Mouse (Mus musculus) A20 (cell line): ENCODE data around the gene Rrp7a.
A peak's percentile ranks its signal among the peaks of the same experiment; 100 is the strongest.

Experiments used
- DNase-seq: peaks from one replicate; pipeline ENCODE4 v3.0.0-alpha.2; 2011; ENCODE audit warnings: low read depth, low spot score

Gene Rrp7a

DNA sequence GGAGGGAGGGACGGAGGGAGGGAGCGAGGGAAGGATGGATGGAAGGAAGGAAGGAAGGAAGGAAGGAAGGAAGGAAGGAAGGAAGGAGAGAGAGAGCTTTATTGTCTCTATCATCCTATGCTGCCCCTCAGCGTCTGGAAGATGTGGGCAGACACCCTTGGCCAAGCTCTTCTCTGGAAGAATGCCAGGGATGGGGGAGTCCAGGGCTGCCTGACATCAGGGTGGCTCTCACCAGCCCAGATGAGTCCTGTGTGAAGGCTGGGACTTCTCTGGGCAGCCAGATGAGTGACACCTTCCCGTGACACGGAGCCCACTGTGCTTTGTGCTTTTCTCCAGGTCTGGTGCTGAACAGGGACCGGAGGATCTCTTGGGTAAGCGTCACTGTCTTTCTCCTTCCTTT, 10.7 kb downstream of the Rrp7a start:
- DNase-seq: no peak

DNA sequence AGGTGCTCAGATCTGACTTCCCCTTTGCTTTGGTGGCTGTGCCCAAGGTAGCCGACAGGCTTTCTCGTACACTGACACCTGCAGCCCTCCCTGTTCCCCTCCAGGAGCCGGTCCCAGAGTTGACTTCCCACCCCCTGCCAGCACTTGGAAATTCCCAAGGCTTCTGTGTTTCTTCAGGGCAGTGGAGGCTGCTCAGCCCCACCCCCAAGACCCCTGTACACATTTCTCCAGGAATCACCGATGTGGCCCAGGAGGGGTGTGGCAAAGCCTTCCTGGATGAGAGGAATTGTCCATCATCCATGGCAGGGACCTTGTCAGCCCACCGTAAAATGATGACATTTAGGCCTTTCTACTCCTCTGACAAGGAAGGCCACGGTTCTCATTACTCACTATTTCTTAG, 11.3 kb downstream of the Rrp7a start:
- no peak for DNase-seq

DNA sequence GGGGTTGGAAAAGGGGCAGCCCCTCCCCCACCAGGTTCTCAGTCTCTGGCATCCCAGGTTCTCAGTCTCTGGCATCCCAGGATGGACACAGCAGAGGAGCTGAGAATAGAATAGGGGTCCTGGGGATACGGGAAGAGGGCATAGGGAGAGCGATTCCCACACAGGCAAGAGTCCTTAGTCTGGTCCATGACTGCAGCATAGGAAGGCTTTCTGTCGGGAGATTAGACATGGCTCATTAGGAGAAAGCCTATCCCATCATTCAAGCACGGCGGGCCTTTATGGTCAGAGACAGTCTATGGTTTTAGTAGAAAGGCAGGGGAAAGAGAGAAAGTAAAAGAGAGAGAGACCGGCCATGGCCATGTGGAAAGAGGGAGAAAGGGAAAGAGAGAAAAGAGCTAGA, 14.8 kb downstream of the Rrp7a start:
- DNase-seq: no peak

DNA sequence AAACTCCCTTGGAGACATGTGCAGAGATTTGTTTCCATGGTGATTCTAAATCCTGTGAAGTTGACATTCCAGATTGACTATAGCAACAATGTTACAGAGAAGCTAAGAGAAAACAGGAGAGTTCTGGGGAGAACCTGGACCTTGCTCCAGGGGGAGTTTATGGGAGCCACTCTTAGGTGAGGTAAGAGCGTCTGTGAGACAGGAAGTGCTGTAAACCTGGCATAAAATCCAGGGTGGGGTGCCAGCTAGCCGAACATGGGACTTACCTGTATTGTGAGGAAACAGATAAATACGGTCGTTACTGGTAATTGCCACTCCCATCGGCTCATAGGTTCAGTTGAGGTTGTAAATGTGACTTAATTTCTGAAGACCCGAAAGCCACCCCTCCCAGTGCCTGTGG, 16.2 kb downstream of the Rrp7a start:
- no peak for DNase-seq

DNA sequence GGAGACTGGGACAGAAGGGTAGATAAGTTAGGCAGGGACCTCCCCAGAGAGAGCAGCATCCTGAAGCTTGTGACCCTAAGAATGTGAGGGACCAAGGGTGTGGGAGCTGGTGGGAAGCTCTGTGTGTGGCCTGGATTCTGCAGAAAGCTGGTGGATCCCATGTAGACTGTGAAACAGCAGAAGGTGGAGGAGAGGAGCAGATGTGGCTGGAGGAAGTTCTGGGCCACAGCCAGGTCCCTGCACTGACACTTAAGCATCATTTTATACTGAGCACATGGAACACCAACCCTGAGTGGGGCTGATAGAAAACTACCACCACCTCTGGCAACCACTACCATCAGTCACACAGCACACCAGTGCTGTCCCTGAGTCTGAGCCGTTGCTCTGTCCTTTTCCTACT, 19.5 kb downstream of the Rrp7a start:
- DNase-seq: no peak

DNA sequence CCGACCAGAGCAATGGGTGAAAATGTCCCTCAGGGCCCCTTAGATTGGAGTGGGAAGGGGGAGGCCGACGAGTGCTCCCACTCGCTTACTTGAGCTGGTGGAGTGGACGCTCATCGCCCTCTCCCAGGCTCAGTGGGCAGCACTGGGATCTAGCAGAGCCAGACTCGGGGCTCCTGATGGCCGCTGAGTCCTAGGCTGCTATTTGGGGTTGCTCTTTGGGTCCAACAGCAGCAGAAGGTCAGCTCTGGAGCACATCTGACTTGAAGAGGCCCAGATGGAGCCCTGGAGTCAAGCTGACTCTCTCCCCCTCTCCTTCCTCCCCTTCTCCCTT, 22.3 kb downstream of the Rrp7a start:
- DNase-seq: no peak

DNA sequence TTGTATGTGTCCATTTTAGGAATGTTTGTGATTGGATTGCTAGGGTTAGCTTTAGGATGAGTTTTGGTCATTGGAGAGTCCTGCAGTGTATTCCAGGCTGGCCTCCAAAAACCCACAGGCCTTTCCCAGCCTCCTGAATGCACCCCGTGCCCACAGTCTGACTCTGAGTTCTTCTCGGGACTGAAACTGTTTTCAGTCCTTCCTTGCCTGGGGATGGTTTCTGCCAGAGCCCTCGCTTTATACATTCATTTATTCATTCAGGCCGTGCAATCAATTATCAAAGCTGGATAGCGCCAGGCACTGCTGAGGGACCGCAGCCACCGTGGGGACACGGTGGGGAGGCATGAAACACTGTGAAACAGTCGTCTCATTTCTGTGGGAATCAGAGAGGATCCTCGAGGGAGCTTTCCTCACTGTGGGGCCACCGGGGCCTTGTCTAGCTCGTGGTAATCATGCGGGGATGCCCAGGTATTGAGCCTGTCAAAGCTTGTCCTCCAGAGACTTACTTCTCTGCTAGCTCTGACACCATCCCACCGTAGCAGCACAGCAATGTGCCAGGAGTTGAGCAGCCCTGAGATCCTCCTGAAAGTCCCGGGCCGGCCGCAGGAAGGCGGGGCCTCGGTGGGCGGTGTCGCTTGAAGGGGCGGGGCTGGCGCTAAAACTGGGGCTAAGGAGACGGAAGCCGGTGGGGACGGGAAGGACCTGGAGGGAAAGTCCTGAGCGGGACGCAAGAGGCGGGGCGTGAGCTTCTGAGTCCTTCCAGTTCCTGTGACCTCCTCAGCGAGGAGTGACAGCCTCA, 22.9 kb downstream of the Rrp7a start:
- peak; percentile 95 for DNase-seq

DNA sequence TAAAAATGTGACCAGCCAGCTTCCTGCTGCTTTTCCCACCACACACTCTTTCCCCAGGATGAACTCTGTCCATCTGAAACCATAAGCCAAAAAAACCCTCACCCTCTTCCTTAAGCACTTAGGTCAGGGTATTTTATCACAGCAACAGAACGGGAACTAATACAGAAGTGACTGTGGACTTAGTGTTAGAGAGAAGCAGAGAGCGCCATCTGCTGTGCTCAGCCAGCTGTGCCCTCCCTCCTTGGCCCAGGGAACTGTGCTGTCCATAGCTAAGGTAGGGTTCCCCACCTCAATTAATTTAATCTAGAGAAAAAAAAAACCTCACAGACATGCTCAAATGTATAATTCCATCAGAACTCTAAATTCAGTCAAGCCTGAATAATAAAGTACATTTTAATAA, 26.7 kb downstream of the Rrp7a start:
- DNase-seq: peak; percentile 65

DNA sequence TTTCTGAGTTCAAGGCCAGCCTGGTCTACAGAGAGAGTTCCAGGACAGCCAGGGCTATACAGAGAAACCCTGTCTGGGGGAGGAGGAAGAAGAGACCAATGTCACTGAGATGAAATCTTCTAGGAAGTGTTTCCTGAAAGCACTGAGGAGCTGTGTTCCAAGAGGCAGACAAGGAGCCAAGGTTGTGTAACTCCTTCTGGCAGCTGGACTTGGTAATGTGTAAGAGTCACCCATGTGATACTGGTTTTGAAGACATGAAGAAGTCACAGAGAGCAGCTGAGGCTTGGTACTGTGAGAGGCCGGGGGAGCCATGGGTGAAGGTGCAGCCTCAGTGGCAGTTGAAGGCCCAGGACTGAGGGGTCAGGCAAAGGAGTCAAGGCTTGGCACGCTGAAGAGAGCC, 28.9 kb downstream of the Rrp7a start:
- no peak for DNase-seq

DNA sequence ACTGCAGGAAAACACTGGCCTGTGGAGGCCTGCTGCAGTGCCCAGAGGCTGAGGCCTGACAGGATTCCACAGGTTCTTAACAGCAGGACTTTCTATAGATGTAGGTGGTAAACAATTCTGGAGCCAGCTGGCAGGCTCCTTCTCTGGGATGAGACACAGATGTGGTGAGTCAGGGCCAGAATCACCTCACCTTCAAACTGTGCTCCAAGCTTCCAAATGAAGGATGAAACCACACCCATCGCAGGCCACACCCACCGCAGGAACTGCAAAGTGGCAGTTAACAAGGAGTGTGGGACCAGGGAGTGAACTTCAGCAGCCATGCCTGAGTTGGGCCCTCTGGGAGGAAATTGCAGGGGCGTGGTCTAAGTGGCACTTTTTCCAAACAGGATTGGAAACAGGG, 31.7 kb downstream of the Rrp7a start:
- no peak for DNase-seq

DNA sequence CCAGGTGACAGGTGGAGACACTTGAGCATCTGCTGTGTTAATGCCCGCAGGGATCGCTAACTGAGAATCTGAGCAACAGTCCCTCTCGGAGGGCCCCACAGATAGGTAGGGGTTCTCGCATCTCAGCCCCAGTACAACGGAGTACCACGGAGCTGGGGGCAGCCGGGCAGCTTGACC, 33.3 kb downstream of the Rrp7a start, which contains the start of gene Serhl:
Gene Serhl (plus strand): TSS at position 78 of the 177 bp plus-strand sequence.
- DNase-seq: no peak

DNA sequence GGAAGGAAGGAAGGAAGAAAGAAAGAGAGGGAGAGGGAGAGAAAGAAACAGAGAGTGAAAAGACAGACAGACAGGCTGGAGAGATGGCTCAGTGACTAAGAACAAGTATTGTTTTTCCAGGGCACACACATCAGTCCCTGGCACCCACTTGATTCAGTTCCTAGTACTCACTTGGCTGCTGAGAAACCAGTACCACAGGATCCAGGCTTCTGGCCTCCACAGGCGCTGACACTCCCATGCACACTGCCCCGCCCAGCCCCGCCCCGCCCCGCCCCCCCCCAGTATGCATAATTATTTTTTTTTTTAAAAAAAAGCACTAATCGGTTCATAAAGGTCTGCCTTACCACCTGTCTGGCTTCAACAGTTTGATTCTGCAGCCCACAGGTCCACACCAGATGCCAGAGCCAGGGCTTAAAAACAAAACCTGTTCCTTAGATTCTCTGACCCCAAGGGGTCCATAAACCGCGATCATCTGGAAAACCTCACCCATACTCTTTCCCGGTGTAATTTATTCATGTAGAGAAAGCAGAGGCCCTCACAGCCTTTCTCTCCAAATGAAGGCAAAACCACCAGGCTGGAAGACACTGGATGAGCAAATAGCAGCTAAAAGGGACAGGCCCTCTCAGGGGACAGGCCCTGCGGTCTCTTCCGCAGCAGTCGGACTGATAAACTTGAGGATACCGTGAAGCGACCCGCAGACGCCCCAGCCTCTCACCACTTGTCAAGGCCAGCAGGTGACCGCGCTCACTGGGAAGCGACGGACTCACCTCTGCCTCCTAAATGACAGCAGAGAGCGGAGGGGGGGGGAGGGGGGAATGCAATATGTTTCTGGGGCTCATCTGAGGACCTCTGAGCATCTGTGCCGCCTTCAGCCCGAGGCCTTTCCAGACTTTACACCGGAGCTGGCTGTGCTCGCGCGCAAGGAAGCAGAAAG, 33.8 kb downstream of the Rrp7a start:
- no peak for DNase-seq

DNA sequence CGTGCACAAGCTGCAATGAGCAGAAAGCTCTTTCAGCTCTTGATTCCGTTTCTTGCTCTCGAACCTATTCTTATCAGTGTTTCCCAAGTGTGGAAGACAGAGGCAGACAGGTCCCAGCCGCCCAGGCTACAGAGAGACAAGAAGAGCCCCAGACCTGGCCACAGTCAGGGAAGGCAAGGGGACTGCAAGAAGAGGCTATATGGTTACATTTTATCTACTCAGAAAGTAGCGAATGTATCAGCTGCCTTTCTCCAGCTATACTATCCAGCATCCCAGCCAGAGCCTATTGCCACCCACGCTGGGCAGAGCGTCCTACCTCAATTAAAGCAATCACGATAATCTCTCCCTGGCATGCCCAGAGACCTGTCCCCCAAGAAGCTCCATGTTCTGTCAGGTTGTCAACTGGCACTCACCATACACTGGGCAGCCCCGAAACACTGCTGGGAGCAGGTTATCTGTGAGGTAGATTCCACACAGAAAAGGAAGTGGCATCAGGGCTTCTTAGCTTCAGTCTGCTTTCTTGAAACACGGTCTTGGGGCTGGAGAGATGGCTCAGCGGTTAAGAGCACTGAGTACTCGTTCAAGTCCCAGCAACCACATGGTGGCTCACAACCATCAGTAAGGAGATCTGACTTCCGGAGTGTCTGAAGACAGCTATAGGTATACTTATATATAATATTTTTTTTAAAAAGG, 35.8 kb downstream of the Rrp7a start:
- no peak for DNase-seq

DNA sequence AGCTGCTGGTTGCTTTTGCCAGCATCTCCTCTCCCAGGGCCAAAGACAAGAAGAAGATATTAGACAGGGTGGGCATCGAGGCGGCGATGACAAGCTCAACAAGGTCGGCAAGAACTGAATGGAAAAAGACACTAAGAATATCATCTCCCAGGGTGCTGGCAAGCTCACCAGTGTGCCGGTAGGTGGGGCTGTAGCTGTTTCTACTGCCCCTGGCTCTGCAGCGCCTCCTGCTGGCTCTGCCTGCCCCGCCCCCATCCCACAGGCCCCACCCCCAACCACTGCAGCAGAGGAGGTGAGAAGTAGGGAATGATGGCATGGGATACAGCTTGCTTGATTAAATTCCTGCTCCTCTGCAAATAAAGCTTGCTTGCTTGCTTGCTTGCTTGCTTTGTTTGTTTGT, 36.7 kb downstream of the Rrp7a start:
- DNase-seq: peak; percentile 76

DNA sequence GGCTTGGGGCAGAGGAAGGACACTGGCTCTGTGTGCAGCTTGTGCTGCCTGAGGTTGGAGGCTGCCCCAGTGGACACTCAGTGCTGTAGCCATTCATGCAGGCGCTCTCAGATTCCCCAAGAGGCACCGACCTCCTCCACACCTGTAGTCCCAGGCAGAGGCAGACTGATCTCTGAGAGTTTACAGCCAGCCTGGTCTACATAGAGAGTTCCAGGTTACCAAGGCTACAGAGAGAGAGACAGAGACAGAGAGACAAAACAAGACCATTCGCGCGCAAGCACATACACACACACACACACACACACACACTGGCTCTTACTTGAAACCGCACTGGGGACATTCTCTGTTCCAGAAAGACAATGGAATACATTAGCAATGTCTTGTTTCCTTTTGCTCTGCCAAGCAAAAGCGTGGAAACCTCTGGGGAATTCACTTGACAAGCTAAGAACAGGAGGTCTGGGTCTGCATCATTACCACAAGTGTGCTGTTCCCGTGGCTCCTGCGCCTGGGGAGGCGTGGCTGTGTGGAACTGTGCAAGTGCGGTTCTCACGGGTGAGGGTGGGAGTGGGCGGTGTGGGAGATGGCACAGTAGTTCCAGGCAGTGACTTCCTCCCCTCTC, 38.5 kb downstream of the Rrp7a start:
- no peak for DNase-seq

DNA sequence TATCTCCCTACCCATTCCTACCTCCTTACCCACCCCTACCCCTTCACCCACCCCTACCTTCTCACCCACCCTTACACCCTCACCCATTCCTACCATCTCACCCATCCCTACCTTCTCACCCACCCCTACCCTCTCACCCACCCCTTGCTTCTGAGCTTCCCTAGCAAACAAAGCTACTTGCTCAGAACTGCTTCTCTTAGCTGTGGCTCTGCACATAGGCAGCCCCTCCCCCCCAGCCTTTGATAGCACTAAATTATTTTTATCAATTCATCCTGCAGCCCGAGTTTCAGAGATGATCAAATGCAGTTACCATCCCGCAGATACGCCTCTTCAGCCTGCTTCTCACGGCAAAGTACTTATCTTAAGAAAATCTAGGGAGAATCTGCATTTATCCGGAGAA, 39.1 kb downstream of the Rrp7a start:
- DNase-seq: no peak

DNA sequence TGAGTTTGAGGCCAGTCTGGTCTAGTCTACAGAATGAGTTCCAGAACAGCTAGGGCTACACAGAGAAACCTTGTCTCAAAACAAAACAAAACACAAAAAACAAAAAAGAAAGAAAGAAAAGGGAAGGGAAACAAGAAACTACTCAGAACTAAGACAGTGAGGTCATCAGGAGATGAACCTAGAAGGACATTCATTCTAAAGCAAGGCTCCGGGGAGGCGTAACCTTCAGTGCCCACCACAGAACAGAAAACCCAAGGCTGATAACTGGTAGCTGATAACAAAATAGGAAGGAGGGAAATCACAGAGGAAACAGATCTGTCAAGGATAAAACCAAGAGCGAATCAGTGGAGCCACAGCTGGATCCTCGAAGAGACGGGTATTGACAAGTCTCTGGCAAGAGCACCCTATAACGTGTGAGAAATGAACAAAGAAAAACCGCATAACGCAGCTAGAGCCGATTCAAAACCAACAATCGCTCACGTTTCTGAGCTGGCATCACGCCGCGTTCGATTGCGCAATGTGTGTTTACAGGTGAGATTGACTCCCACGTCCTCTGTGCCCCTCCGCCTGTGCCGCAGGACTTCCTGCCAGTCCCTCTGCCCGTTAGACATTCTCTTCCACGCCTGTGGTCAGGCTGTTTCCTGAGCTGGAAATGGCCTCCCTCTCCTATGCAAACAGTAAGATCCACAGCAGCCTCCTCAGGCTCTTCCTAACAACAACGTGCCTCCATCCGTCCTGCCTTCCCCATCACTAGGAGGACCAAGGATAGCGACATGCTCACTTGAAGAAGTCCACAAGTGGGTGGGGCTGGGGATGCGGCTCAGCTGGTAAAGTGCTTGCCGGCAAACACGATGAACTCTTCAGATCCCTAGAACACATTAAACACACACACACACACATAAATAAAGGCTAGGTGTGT, 46.7 kb downstream of the Rrp7a start:
- peak; percentile 42 for DNase-seq

DNA sequence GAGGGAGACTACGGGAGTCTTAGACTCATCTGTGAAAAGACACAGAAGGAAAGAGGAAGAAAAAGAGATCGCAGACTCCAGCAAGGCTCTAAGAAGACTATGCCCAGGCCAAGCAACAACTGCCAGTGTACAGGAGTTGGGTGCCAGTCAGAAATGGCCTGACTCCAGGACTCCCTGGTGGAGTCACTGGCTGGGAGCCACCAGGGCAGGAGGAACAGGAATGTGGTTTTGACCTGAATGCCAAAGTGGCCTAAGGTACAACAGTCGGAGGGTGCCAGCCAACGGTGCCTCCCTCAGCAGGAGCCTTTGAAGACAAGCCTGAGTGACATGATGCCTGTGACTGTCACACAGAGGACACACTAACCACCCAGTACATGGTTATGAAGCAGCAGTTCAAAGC, 48.4 kb downstream of the Rrp7a start:
- DNase-seq: no peak

DNA sequence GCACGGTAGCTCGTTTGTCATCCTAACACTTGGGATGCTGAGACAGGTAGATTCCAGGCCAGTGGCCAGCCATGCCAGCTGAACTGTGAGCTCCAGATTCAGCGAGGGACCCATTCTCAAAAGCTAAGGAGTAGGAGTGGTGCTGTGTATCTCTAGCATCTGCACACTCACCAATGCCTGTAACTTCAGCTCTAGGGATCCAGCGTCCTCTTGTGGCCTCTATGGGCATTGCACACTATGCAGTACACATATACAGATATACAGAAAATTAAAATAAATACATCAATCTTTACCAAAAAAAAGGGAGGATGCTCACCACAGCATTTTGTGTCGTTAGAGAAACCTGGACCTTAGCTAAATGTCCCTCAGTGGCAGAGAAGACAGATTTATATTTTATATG, 50.8 kb downstream of the Rrp7a start:
- DNase-seq: peak; percentile 24

DNA sequence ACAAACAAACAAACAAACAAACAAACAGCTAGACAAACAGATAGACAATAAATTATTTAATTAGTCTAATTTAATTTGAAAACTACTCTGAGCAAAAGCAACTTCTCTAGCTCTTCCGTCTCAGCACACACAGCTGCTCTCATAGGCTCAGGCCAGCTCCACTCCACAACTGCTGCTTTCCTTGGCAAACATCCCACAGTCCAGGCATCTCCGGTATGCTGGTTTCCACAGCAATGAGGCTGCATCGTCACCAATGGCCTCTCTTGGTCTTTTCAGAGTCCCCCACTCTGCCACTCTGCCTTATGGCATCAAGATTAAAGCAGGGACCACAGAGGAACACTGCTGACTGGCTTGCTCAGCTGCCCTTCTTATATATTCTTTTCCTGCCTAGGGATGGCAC, 51.7 kb downstream of the Rrp7a start:
- no peak for DNase-seq

DNA sequence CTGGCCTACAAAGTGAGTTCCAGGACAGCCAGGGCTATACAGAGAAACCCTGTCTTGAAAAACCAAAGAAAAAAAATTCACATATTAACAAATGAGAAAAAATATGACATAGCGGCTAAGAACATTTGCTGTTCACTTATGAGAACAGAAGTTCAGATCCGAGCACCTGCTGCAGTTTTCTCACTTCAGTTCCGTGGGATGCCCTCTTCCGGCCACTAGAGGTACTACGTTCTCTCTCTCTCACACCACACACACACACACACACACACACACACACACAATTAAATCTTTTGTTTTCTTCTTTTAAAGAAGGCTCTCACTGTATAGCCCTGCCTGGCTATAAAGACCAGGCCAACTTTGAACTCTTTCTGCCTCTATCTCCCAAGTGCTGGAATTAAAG, 54.3 kb downstream of the Rrp7a start:
- DNase-seq: peak; percentile 20
